Mouse (Mus musculus): ENCODE results near the gene Acvr1.
A peak's percentile ranks its signal among the peaks of the same experiment; 100 is the strongest.

Acvr1 gene

DNA sequence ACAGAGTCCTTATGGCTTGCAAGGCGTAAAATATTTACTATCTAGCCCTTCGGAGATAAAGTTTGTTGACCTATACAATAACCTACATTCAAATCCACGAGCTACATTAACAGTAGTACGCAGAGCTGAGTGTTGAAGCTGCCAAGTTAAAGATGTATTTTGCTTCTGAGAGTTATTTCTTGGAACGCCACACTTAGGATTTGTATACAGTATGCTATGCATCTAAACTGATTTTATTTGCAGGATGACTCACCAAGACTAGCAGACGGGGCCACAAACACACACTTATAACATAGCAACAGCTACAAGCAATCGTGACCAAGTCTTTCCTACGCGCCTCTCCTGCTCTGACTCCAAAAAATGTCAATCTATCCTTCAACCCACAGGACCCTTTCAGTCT, 46.2 kb downstream of the Acvr1 start:
- DNase-seq (ENCODE audit: low read depth), result no peak

DNA sequence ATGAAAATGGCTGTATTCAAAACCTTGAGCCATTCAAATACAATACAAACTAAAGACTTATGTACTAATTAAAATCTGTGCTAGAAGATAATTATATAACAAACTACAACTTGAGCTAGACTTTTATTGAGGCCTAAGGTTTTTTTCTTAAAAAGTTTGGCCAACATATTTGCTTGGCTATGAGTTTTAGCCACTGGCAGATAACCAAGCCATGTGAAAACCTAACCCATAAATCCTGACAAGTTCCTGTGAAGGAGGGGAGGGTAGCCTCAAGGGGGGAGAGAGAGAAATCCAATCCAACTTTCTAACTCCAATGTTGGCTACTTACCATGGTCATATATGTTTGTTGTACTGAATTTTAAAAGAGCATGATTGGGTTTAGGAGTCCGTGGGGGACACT, 48.4 kb downstream of the Acvr1 start:
- no peak for DNase-seq (ENCODE audit: low read depth)

DNA sequence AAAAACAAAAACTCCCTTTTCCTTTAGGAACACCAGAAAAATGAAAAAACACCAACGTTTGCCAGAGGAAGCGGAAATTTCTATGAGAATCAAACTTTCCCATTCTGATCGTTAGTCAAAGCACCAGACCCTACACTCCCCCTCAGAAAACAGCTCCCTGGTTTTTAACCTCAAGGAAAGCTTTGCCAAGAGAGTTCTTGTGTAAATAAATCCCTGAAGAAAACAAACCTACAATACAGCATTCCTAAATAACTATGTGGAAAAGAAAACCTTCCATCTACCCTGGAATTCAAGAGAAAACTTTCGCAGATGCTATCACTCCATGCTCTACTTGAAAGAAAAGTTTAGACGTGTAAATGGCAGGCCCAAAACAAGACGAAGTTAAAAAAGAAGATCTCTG, 50.0 kb downstream of the Acvr1 start:
- DNase-seq (ENCODE audit: low read depth), result no peak

DNA sequence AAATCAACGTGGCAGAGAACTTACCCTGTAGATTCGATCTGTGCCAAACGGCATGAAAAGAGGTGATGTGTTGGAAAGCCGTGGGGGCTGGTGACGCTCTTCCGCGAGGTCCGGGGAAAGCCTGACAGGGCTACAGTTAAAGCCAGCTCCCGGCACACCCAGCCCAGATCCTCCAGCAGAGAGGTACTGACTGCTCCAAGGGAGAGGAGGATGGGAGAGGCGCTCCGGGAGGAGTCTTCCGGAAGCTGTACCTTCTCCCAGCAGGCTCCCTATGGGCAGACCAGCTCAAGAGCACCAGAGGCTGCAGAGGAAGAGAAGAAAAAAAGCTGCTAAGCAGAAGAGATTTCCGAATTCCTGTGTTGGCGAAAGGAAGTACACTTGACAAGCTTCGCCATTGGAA, 51.0 kb downstream of the Acvr1 start:
- no peak for DNase-seq (ENCODE audit: low read depth)

DNA sequence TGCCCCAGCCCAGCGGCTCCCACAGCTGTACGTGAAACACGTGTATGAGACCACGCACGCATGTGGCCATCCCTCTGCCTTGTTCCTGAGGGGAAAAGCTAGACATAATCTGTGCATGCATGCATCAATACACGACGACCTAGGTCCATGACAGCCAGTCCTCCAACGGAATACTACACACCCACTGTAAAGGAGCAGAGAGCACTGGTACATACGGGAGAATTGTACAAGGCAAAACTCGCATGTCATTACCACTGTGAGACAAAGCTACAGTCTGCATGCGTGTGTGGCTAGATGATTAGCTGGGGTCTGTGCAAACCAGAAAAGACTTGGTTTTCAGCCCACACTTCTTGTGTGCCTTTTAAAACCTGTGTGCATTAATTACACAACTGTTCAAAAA, 52.5 kb downstream of the Acvr1 start:
- no peak for DNase-seq (ENCODE audit: low read depth)

DNA sequence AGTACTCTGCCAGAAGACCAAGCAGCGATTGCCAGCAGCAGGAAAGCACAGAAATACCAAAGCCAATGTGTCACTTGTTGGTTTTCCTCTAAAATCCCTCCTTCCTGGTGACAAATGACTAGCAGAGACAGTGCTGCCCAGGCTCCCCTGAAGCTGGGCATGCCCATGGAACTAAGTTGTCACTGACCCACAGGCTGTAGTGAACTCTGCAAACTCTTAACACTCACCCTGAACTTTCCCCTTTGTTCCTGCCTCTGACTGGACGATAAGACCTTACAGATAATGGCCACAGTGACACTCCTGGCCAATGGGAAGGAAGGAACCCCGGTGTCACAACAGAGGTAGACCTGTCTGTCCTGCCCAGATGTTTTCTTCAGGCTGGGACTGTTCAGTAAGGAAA, 53.7 kb downstream of the Acvr1 start:
- DNase-seq (ENCODE audit: low read depth), result no peak

DNA sequence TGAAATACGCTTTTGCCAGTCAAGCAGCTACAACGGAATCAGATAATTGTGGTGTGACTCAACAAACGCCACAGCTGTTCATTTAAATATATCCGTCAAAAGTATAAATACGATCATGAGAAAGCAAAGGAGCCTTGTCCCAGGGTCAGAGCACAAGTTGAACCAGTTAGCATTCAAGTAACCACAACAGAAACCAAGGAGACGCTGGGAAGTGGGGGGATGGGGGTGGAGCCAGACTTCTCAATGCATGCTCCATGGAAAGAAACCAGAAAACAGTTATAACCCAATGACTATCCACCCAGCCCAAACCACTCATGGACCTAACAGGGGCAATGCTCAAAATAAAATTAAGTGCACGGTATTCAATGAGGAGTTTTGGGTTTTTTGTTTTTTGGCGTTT, 56.8 kb downstream of the Acvr1 start:
- no peak for DNase-seq (ENCODE audit: low read depth)

DNA sequence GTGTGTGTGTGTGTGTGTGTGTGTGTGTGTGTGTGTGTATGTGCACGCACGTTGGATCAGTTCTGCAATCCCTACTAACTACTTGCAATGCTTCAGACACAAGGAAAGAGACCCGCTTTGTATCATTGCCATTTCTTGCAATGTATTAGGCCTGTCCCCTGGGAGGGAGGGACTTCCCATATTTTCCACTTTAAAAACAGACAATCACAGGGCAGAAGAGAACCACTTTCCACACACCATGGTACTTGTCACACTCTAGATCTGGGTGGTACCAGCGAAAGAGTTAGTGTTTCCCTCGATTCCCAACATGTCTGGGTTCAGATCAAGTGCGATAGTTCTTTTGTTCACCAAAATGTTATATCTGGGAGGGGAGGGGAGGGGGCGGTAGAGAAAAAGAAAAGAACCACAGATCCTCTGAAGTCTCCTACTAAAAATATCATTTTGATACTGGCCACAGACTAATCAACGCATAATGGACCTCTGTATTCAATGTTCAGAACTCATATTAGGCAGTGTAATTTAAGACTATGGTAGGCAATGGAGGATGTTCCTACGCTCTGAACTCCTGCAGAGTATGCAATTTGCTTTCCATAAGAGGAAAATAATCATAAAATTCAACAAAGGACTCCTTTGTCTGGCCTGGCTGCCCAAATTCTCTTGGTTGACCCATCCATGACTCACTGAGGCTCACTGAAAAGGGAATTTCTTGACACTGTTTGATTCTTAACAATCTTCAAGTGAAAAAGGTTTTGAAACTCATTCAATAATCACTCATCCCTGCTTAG, 61.5 kb downstream of the Acvr1 start:
- no peak for DNase-seq (ENCODE audit: low read depth)

DNA sequence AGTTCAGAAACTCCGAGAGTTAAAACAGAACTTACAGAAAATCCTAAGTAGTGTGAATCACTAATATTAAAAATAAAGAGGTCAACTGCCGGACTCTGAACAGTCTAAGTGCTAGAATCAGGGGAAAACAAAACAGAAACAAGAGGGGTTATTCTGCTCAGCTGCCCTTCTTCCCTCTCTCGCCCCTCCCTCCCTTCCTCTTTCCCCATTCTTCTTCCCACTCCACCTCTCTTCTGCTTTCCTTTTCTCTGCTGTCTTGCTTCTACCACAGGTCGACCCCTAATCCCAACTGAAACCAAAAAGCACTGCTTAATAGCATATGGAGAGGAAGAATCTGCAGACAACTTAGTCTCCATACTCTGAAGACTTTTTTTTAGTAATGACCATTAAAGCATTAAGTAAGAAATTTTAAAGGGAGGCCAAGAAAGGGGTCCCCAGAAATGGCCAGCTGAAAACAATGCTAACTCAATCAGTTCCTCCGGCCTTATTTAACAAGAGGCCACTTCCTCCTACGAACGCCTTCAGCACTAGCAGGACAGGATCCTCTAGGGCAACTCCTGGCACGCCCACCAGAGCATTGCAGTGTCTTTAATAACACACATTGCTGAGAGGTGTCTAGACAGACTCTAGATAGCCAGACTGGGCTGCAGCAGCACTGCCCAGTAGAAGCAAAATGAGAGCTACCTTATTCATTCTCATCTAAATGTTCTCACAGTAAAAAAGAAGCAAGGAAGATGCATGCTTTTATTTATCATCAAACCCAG, 70.1 kb downstream of the Acvr1 start:
- DNase-seq (ENCODE audit: low read depth), result peak; percentile 20

DNA sequence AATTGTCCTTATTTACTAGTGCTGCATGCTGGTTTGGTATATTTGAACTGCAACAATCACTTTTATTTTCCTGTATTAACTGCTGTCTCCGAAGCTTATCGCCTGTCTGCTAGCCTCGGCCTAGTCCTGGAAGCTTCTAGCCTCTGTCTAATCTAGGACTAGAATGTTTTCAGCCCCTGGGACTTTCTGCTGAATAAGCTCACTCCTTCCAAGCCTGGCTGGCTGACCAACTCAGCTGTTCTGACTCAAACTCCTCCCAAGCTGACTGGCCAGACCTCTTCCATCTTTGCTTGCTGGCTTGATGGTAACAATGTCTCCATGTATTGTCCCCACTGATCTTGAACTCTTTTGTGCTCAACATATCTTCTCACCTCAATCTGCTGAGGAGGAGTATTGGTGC, 71.7 kb downstream of the Acvr1 start:
- no peak for DNase-seq (ENCODE audit: low read depth)

DNA sequence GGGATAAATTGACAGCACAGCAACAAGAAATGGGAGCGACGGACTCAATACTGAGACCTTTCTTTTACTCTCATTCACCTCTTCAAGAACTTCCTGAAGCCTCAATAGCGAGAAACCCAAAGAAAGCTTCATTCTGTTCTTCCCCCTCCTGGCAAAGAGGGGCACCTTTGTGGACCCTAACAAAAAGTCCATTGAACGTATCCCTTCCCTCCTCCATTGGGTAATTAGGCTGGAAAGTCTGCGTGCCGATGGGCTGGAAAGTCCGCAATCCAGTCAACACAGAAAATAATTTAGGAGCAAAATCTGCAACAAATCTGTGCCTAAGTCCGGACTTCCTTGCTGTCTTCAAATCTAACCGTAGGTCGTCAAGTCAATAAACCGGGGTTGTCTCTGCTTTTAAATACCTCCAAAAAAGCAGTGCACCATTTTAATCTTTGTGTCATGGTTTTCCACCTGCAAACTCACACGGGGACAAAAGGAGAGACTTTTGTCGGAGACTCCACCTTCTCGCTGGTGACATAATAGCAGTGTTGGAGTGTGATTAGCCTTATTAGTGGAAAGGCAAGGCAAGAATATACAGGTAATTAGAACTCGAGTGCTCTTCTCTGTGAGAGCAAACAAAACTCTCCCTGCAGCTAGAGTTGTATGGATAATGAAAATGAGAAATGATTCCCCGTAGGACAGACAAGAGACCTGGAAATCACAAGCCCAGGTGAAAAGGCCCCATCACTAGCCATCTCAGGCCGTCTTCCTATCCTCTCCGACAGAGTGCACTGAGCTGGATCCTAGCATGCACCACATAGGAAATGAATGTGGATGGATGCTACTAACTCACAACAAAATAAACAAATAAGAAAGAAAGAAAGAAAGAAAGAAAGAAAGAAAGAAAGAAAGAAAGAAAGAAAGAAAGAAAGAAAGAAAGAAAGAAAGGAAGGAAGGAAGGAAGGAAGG, 73.0 kb downstream of the Acvr1 start:
- no peak for DNase-seq (ENCODE audit: low read depth)

DNA sequence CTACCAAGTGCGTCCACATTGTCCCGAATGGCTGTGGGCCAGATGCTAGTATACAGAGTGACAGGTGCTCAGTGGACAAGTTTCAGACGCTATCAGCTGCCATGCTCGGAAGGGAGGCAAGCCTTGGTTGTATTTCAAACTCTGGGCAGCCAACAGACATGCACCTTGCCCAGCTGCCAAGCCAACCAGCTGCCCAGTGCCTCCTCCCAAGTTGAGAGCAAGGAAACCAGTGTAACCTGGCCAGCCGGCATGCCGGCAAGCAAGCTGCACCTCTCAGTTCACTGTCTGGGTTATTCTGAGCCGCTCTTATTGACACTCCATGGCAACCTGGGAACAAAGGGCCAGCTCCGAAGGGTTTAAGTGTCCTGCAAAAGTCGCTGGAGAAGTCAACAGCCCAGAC, 77.7 kb downstream of the Acvr1 start:
- no peak for DNase-seq (ENCODE audit: low read depth)

DNA sequence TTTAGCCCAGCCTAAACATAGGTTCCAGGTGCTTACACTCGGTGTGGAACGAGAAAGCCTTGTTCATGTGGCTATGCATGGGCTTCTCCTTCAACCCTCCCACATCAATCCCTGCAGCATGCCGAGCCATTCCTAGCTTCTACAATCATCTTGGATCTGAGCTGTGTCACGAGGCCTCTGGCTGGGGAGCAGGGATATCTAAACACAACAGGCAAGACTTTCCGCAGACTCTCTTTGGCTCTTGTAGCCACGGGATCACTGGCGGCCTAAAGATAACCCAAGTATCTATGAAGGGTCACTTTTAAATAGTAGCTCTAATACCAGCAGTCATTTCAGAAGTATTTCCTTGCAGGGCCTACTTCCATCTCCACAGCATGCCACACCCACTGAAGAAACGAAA, 78.6 kb downstream of the Acvr1 start:
- no peak for DNase-seq (ENCODE audit: low read depth)

DNA sequence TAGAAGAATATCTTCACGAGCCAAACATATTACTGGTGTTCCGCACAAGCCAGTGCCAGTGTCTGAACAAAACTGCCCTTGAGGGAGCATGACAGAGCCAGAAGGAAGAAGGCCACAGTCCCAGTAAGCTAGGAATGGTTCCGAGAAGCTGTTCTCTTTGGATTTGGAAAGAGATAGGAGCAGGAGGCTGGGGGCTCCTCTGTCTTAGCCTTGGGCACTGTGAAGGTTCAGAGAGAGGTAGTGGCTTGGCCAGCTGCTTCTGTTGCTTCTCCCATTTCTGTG, 79.7 kb downstream of the Acvr1 start:
- no peak for DNase-seq (ENCODE audit: low read depth)

DNA sequence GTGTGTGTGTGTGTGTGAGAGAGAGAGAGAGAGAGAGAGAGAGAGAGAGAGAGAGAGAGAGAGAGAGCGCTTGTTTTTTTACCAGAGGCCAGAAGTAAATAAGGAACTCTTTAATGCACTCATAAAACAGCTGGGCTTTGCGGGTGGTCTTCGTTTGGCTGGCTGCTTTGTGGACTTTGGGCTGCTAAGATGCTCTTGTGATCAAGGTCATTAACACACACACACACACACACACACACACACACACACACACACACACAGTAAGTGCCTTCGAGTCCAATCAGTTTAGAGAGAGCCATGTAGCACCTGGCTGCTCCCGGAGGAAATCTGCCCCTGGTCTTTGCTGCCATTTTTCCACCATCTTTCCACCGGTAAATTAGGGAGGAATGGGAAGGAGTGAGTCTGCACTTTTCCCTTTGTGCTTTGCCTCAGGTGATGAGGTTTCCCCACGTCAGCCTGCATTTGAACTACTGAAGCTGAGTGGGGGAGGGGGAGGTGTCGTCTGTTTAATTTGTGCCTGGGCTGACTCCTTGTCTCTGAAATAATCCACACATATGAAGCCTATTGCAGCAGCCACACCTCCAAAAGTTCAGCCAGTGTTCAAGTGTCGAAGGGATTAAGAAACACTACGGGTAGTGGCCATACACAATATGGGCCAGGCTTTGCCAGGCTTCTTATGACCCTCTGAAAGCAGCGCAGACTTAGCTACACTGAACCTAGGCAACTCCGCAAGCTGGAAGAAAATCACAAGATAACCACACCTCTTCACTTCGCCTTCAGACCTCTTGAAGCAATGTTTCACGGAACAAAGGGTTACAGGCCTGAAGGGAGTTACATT, 80.3 kb downstream of the Acvr1 start:
- DNase-seq (ENCODE audit: low read depth), result no peak

DNA sequence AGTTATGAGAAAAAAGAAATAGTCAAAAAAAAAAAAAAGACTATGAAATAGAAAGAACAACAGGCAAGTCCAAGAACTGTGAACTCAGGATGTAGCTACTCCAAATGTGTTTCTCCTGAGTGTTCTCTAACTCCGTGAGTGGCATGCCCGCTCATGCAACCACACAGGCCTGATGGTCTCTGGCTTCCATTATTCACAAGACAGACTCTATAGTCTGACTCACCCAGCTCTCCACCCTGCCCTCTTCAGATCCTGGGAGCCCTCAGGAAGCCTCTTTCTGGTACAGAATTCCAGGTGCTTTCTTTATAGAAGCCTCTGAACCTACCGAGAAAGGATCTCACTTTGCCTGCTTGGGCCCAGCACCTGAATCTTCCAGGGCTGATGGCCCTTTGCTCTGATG, 81.3 kb downstream of the Acvr1 start:
- no peak for DNase-seq (ENCODE audit: low read depth)

DNA sequence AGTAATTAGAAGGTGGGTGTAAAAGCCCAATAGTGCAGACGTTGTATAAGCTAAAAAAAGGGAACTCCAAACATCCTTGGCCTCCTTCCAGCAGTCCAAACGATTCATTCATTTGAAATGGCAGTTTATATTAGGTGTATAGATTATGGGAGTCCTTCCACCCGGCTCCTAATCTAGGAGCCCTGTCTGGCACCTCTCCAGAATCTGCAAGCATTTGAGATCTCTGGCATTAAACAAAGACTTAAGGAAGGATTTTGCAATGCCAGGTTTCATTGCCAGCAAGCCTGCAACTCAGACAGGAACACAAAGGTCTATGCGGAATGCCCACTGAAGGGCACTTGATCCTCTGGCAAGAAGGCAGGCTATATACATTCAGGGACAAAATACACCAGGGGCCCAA, 81.8 kb downstream of the Acvr1 start:
- DNase-seq (ENCODE audit: low read depth), result no peak

DNA sequence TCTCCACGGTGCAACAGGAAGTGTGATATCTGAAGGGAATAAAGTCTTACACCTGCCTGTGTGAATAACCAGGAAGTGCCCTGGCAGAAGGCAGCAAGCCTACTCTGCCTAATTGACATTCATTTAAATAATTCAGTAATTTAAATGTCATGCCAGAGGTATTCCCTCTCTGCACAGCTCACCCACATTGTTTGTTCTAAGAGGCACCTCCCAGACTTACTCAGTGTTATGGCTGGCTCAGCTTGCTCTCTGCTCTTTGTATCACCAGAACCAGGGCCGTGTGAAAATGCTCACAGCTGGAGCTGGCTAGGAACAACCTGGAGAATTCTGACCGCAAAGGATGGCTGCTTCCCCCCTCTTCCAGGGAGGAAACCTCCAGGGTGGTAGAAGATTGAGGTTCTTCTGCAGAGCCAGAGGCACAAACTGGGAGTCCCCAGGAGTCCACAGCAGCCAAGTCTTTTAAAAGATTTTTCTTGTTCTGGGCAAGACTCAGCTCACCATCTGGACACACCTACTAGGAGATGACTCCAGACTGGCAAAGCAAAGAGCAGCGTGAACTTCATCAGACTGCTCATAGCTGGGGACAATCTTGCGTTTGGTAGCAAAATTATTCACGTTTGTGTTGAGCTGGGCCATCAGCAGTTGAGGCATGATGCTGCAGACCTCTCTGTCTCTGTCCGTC, 82.5 kb downstream of the Acvr1 start:
- no peak for DNase-seq (ENCODE audit: low read depth)

DNA sequence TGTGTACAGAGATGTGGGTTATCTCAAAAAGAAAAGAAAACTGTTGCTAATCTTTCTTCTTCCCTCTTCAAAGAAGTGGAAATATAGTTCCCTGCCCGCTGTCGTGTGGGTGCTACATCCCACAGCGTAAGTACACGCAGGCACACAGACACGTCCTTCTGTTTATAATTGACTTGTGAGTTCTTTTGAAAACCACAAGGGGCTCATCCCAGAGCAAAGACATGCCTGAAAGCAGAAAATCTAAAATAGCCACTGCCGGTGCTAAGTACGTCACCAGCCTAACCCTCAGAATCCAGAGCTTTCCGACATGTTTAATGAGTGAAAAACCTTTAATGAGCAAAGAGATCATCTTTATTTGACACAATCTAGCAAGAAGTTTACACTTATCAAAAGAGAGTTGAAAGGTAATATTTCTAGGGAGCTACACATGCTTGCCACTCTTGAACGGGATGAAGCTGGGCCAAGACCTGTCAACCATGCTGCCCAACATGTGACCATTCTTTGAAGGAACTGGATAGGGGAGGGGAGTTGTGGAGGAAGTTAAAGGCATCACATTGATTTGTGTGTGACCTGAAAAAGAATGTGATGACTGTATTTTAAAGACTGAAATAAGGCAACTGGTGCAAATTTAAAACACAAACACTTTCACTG, 85.4 kb downstream of the Acvr1 start:
- DNase-seq (ENCODE audit: low read depth), result no peak

DNA sequence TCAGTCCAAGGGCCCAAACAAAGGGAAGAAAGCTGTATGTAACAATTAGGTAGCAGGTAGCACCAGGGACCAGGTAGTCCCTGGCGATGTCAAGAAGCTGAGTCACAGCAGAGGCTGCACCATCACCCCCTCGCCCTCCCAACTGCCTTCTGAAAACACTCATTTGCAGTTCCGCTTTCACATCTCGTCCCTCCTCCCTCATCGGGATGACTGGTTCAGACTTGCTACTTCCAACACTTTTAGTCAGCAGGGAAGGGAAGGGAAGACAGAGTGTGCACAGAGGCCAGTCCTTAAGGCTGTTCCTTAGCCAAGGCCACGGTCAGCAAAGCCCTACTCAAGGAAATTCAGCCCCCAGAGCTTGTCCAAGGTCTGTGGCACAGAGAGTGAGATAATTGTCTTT, 86.2 kb downstream of the Acvr1 start:
- DNase-seq (ENCODE audit: low read depth), result no peak

DNA sequence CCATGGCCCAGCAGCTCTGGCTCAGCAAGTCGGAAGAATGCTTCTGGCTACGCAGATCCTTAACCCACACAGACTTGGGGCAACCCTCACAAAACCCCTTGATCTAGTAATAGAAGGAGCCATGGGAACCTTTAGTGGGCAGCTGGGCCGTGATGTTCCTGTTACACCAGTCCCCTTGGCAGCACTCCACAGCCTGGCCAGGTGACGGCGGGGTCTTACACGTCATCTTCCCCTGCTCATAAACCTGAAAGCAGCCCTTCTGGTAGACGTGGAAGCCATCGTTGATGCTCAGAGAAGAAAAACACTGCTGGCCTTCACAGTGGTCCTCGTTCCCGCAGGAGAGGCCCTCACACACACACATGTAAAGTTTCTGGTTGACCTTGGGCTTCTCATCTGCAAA, 87.4 kb downstream of the Acvr1 start:
- no peak for DNase-seq (ENCODE audit: low read depth)
